Mouse (Mus musculus): ENCODE data around the gene Erc1.

Gene Erc1

DNA sequence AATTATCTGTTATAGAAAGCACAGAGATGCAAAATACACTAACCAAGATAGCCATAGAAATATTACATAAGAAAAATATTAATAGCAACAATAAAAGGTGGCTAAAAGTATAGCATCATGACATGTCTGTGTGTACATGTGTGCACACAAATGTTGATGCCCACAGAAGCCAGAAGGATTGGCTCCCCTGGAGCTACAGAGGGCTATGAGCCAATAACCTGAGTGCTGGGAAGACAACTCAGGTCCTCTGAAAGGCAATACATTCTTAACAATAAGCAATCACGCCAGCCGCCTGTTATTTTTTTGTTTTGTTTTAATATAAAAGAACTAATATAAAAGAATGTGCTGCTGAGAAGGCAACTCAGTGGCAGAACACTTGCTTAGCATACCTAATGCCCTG is 44.7 kb downstream of the Erc1 start:
- peak; percentile 69 to 73 for DNase-seq

GRCm38 (mm10) chr6:119796911-119797486 is 51.0 kb downstream of the Erc1 start:
- peak; percentile 58 to 69 for DNase-seq

- no peak for DNase-seq
Measured at GRCm38 (mm10) chr6:119796291-119796690, 51.7 kb downstream of the Erc1 start.

DNA sequence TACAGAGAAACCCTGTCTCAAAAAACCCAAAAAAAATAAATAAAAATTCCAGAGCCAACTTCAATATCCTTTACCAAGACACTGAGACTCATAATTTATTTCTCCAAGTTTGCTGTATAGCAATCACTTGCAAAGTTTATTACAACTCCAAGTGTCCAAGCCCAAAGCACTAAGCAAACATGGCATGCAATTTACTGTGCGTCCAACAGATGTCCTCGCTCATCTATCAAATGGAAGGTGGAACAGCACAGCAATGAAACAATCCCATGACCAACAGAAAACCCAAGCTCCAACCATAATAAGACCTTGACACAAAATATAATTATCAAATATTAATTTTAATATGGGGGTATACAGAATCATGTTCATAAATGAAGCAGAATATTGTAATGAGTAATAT is 55.4 kb downstream of the Erc1 start:
- DNase-seq, result peak; percentile 67 to 82

DNA sequence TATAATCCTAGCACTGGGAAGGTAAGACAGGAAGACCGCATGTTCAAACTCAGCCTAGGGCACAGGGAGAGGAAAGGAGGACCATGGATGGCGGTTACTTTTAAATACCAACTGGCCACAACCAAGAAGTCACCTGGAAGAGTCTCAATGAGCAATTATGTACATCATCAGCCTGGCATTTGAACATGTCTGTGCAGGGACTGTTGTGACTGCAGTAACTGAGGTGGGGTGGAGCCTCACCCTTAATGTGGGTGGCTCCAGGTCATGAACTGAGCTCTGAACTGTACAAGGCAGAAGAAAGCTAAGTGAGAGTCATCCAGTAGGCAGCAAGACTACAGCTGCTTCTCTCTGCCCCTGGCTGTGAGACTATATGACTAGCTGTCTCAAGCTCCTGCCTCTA is 65.6 kb downstream of the Erc1 start:
- no peak for DNase-seq

DNA sequence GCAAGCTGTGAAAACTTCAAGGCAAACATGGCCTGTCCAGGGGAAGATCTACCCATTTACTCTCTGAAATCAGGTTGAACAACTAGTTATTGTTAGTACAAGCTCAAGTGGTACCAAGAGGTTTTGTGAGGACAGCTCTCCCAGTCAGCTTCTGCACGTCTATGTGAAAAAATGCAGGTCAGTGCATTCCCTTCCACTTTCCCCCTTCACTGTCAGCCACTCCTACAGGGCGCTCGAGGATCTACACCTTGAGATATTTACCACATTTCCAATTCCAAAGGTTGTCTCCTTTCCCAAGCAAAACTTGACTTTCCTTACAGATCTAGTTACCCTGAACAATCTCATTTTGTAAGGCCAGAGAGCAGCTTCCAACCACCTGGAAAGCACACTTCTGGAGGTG is 66.9 kb downstream of the Erc1 start:
- no peak for DNase-seq

DNA sequence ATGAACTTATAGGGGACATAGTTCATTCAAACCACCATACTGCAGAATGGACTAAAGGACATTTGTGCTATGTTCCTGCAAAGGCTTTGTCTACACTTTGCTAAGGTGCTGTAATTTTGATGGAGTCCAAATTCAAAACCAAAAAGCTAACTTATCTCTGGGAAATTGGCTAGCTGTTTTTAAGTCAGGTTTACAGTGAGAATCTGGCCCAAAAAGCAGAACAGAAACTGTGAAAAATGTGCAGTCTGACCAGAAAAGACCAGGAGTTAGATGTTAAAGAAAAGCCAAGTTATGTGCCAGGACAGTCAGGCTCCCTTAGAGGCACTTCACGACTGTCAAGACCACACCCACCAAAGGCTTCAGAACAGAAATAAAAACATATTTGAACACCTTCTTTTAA is 79.2 kb downstream of the Erc1 start:
- no peak for DNase-seq

- no peak for DNase-seq
Measured at GRCm38 (mm10) chr6:119764355-119764754, 83.6 kb downstream of the Erc1 start.

- DNase-seq, result no peak
Measured at GRCm38 (mm10) chr6:119759866-119760265, 88.1 kb downstream of the Erc1 start.

GRCm38 (mm10) chr6:119758490-119758889 is 89.5 kb downstream of the Erc1 start:
- no peak for DNase-seq

DNA sequence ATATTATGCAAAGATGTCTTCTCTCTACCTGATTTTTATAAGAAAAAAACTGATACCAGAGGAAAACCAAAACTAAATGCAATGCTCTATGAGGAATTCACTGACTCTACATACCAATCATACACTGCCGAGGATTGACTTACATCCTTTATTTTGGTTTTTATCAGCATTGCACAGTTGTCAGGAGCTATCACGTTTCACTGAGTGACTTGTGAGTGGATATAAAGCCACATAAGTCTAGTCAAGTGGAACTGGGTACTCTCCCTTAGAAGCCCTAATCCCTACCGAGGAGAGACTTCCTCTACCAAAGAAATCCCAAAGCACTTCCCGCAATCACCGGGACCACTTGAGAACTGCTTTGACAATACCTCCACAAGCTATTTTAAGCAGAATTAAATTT is 90.2 kb downstream of the Erc1 start:
- no peak for DNase-seq

- DNase-seq, result no peak
Measured at GRCm38 (mm10) chr6:119755866-119756265, 92.1 kb downstream of the Erc1 start.

GRCm38 (mm10) chr6:119749093-119749635 is 98.8 kb downstream of the Erc1 start:
- no peak for DNase-seq

- no peak for DNase-seq
Measured at GRCm38 (mm10) chr6:119741861-119742260, 106.1 kb downstream of the Erc1 start.

DNA sequence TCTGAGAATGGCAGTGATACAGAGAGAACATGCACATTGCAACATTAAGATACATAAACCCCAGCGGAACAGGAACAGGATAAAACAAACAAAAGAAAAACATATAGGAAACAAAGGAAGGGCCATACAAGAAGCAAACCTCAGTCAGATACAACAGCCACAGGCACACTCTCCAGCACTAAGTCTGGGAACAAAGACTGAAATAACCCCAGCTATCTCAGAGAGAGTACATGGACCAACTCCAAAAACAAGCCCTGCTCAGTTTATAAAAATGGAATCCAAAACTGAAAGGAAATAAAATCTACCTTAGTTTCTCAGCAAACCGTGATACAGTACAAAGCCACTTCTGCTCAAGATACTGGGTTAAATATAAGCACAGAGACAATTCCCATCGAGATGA is 107.4 kb downstream of the Erc1 start:
- no peak for DNase-seq

GRCm38 (mm10) chr6:119738638-119739375 is 109.2 kb downstream of the Erc1 start:
- DNase-seq, result no peak

DNA sequence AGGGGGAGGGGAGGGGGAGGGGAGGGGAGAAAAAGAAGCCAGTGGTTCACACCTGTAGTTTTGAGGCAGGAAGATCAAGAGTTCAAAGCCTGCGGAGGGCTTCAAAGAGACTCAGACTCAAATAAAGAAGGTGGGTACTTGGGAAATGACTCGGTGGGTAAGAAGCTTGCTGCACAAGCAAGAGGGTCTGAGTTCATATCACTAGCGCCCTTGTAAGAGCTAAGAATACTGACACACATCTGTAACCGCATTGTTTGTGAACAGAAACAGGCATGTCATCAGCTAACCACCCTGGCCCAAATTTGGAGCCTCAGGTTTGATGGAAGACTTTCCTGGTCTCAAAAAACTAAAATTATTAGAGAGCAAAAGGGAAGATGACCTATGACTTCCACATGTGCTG is 110.3 kb downstream of the Erc1 start:
- DNase-seq, result no peak

DNA sequence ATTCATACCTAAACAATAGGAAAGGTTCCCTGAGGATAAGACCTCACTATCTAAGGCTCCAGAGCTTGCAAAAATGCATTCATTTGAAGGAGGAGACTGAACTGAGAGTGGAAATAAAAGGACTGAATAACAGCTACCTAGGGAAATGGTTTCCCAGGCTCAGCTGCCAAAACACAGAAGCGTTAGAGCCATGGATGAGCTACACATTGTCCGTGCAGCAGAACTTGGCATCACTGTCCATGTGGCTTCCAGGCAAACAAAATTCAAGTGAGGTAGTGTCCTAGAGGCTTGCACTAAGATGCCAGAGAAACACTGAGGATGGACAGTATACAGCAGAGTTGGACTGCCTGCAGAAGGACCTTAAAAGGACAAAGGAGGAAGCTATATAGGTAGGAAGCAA is 112.0 kb downstream of the Erc1 start:
- DNase-seq, result peak; percentile 36 to 56

DNA sequence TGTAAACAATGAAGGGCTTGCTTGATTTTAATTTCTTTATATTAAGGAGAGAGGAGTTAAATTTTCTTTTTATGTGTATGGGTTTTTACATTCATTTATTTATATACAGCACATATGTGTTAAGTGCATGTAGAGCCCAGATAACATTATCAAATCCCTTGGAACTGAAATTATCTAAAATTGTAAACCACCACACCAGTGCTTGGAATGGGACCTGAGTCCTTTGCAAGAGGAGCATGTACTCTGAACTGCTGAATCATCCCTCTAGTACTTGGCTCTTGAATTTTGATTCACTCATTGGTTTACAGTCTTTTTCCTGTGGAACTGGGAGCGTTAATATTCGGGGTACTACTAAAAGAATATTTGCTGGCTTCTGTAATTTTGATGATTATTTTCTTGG is 116.8 kb downstream of the Erc1 start:
- DNase-seq, result no peak

GRCm38 (mm10) chr6:119715234-119715633 is 132.7 kb downstream of the Erc1 start:
- no peak for DNase-seq

GRCm38 (mm10) chr6:119713961-119714360 is 134.0 kb downstream of the Erc1 start:
- DNase-seq, result no peak

DNA sequence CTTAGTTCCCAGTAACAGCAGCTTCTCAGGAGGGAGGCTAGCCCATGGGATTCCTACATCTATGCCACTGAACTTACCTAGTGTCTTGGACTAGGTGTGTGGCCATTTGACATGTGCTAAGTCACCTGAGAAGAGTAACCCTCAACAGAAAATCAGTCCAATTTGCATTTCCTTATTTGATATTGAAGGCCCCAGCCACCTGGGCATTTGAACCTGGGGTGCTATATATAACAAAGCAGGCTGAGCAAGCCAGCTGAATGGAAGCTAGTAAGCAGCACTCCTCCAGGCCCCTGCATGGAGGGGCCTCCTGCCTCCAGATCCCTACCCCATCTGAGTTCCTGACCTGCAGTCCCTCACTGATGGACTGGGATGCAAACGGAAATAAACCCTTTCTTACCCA is 135.5 kb downstream of the Erc1 start:
- peak in 1 of 2 experiments; percentile 26 for DNase-seq

DNA sequence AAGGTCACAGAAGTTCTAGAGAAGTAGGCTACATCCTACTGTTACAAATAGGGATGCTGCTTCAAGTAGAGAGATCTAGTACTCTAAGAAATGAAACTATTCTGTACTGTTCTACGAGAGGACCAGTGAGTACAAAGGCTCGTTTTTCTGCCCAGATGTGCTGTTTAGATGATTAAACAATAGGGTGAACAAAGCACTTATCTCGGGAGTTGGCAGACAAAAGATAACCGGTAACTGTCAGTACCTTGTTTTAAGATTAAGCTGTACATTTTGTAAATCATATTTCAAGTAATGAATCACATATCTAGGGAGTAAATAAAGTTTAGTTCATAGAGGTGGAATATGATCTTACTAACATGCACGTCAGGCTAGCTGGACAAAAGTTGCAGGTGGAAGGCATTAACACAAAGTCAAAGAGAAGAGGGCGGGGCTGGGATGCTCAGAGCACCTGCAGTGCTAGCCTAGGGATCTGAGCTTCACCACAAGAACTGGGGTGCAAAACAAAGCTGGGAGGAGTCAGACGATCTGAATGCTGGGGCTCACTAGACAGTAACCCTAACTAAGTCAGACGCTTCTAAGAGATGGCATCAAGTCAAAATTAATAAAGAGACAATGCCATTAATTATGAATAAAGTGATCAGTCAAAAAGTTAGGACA is 136.2 kb downstream of the Erc1 start:
- DNase-seq, result no peak

GRCm38 (mm10) chr6:119709552-119709951 is 138.4 kb downstream of the Erc1 start:
- DNase-seq, result no peak
